Mouse (Mus musculus): ENCODE measurements around the gene Igfals.
A peak's percentile ranks its signal among the peaks of the same experiment; 100 is the strongest.

GRCm38 (mm10) chr17:24881738-24882440, 16.1 kb downstream of the Igfals start:
- TF ChIP-seq CTCF (IDR thresholded peaks at IDR 0.05; ENCODE audit: low read depth): peak; percentile 84
- TF ChIP-seq EP300 (IDR thresholded peaks at IDR 0.05; ENCODE audit: low read depth): no peak
